Mouse (Mus musculus): Measurements from ENCODE around the gene Shf. TPM values are rescaled to one million over a fixed set of nuclear protein-coding genes. Genes with fewer than 3 reads are reported as not detected.

The Shf gene
- not detected for polyA plus RNA-seq (2014; fragmentation: Illumina TruSeq; extraction: RNeasy Lipid Tissue Mini Kit (QIAGEN cat#74804); ENCODE audit: low read depth, low replicate concordance)

GRCm38 (mm10) chr2:122368995-122369739 lies at the start of gene Shf:
Shf (minus strand) TSS chr2:122369162.

GRCm38 (mm10) chr2:122315372-122315771 lies 53.6 kb downstream of the Shf start, which contains the start of gene Duox1:
Duox1 (plus strand) TSS chr2:122315672.

GRCm38 (mm10) chr2:122313536-122313935 lies 55.4 kb downstream of the Shf start, which contains the start of gene Duoxa1:
Duoxa1 (minus strand) TSS chr2:122313730.

Other genes with a start within 250 kb of the Shf start
- gene B2m, start 221.5 kb downstream of the Shf start, polyA plus RNA-seq (2014; fragmentation: Illumina TruSeq; extraction: RNeasy Lipid Tissue Mini Kit (QIAGEN cat#74804); ENCODE audit: low read depth, low replicate concordance): 6,416 TPM
- gene Trim69, start 208.5 kb downstream of the Shf start, polyA plus RNA-seq (2014; fragmentation: Illumina TruSeq; extraction: RNeasy Lipid Tissue Mini Kit (QIAGEN cat#74804); ENCODE audit: low read depth, low replicate concordance): not detected
- gene Patl2, start 183.0 kb downstream of the Shf start, polyA plus RNA-seq (2014; fragmentation: Illumina TruSeq; extraction: RNeasy Lipid Tissue Mini Kit (QIAGEN cat#74804); ENCODE audit: low read depth, low replicate concordance): not detected
- gene Terb2, start 182.9 kb downstream of the Shf start, polyA plus RNA-seq (2014; fragmentation: Illumina TruSeq; extraction: RNeasy Lipid Tissue Mini Kit (QIAGEN cat#74804); ENCODE audit: low read depth, low replicate concordance): not detected
- gene Sord, start 134.4 kb downstream of the Shf start, polyA plus RNA-seq (2014; fragmentation: Illumina TruSeq; extraction: RNeasy Lipid Tissue Mini Kit (QIAGEN cat#74804); ENCODE audit: low read depth, low replicate concordance): 52.1 TPM
- gene Duox2, start 70.7 kb downstream of the Shf start, polyA plus RNA-seq (2014; fragmentation: Illumina TruSeq; extraction: RNeasy Lipid Tissue Mini Kit (QIAGEN cat#74804); ENCODE audit: low read depth, low replicate concordance): not detected
- gene Duoxa2, start 70.3 kb downstream of the Shf start, polyA plus RNA-seq (2014; fragmentation: Illumina TruSeq; extraction: RNeasy Lipid Tissue Mini Kit (QIAGEN cat#74804); ENCODE audit: low read depth, low replicate concordance): not detected
- not detected for gene Duoxa1, start 55.4 kb downstream of the Shf start, polyA plus RNA-seq (2014; fragmentation: Illumina TruSeq; extraction: RNeasy Lipid Tissue Mini Kit (QIAGEN cat#74804); ENCODE audit: low read depth, low replicate concordance)
- not detected for gene Duox1, start 53.5 kb downstream of the Shf start, polyA plus RNA-seq (2014; fragmentation: Illumina TruSeq; extraction: RNeasy Lipid Tissue Mini Kit (QIAGEN cat#74804); ENCODE audit: low read depth, low replicate concordance)
- gene Slc28a2, start 57.3 kb upstream of the Shf start, polyA plus RNA-seq (2014; fragmentation: Illumina TruSeq; extraction: RNeasy Lipid Tissue Mini Kit (QIAGEN cat#74804); ENCODE audit: low read depth, low replicate concordance): 1.9 TPM
- not detected for gene Gm14085, start 115.8 kb upstream of the Shf start, polyA plus RNA-seq (2014; fragmentation: Illumina TruSeq; extraction: RNeasy Lipid Tissue Mini Kit (QIAGEN cat#74804); ENCODE audit: low read depth, low replicate concordance)
- gene Gatm, start 242.1 kb upstream of the Shf start, polyA plus RNA-seq (2014; fragmentation: Illumina TruSeq; extraction: RNeasy Lipid Tissue Mini Kit (QIAGEN cat#74804); ENCODE audit: low read depth, low replicate concordance): 7.6 TPM

Data from adrenal gland, adult 10 weeks (tissue).